Mouse (Mus musculus): ENCODE measurements around the gene Fgfr2.
A peak's percentile ranks its signal among the peaks of the same experiment; 100 is the strongest.

The Fgfr2 gene

GRCm38 (mm10) chr7:130900233-130900848, 2222.8 kb downstream of the Fgfr2 start:
- no peak for DNase-seq

DNA sequence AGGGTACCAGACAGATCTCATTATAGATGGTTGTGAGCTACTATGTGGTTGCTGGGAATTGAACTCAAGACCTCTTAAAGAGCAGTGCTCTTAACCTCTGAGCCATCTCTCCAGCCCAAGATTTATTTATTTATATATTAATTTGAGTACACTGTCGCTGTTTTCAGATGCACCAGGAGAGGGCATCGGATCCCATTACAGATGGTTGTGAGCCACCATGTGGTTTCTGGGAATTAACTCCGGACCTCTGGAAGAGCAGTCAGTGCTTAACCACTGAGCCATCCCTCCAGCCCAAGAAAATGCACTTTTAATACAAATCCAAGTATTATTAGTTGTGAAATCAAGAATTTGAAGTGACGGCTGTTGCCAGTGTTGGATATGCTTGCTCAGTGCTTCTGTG, 2224.8 kb downstream of the Fgfr2 start:
- DNase-seq: no peak

DNA sequence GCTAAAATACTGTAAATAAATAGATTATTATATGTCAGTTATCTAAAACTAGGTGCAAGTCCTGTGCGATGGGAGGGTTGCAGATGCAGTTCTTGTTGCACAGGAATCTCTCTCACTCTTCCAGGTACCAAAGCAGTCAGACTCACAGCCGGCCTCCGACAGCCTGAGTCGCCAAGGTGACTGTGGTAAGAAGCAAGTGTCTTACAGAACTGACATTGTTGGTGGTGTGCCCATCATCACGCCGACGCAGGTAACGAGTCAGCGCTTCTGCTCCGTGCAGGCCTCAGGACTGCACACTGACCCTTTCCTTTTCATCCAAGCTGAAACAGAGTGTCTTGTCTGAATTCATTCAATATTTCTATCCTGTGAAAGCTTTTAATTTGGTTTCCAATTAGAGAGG, 2225.9 kb downstream of the Fgfr2 start:
- DNase-seq: no peak

- no peak for DNase-seq
These were observed 2227.1 kb downstream of the Fgfr2 start for GRCm38 (mm10) chr7:130896064-130896463.

GRCm38 (mm10) chr7:130895618-130895945, 2227.6 kb downstream of the Fgfr2 start:
- no peak for DNase-seq

DNA sequence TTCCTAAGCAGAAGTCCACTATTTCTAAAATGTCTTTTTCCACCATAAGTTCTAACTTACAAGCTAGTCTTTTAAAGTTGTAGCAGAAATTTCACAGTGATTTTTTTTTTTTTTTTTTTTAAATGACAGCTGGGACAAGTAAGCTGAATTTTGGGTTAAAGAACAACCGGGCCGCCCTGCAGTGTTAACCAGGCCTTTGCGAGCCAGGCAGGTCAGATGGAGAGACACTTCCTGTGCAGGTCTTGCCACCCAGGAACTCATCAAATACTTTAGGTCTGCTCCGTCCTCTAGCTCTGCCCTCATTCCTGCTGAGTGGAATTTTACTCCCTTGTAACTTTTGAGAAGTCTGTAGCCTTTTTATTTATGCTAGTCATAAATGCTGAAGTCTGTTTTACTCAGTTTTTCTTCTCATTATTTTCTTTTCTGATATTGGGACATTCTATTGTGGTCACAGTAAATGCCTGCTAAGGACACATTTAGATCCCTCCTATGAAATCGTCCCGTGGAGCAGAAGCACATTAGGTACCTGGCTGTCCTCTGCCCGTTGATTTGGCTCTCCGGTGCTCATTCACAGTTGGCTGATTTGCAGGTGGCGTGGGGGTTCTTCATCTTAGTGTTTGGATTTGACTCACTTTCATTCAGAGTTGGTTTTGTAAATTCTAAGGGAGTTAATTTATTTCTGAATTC, 2228.1 kb downstream of the Fgfr2 start:
- DNase-seq: peak; percentile 30

GRCm38 (mm10) chr7:130892973-130893372, 2230.2 kb downstream of the Fgfr2 start:
- no peak for DNase-seq

DNA sequence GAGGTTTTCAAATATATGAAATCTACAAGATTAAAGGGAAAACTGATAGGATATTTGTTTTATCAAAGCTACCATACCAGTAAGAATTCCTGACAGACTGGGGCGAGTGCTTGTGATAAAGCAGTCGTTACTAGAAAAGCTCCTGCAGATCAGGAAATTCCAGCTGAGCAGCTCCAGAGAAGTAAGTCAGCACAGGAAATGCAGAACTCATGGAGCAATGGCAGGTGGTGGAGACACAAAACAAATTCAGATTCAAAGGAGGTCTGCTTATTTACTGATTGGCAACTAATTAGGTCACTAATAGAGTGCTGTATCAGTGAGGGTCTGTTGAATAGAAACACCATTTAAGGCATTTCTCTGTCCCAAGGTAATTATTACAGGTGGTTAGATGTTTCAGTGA, 2232.3 kb downstream of the Fgfr2 start:
- DNase-seq: no peak

- no peak for DNase-seq
These were observed 2235.2 kb downstream of the Fgfr2 start for GRCm38 (mm10) chr7:130887946-130888345.

DNA sequence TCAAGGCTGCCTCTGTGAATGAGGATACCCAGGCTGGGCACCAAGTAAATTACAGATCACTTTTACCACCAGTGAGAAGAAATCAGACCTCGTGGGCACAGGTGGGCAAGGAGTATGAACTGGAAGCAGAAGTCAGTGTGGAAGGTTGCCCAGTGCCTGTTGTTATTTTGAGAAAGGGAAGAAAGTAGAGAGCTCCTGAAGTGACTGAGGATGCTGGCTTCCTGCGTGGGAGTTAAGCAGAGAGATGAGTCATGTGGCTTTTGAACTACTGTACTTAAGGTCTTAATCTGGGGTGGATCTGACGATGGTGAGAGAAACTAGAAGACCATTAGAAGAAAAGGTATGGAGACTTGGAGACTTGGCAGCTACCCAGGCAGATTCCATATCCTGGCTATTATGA, 2236.9 kb downstream of the Fgfr2 start:
- no peak for DNase-seq

DNA sequence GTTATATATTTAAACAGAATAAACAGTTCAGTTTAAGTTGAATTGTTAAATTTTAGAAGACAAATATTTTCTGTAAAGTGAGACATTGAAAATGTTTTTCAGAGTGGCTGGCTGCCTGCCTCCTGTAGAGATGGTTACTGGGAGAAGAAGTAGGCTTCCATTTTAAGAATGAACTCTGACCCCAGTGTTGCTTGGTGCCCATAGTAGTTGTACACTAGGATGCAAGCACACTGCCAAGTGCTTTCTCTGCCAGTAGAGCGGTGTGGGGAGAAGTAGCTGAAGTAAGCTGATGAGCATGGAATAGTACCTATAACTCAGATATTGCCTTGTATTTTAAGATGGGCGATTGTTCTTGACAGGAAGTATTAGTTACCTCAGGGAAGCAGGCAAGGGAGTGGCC, 2239.0 kb downstream of the Fgfr2 start:
- DNase-seq: no peak

- DNase-seq: no peak
These were observed 2255.9 kb downstream of the Fgfr2 start for GRCm38 (mm10) chr7:130867256-130867655.

- DNase-seq: no peak
These were observed 2256.5 kb downstream of the Fgfr2 start for GRCm38 (mm10) chr7:130866640-130867039.

DNA sequence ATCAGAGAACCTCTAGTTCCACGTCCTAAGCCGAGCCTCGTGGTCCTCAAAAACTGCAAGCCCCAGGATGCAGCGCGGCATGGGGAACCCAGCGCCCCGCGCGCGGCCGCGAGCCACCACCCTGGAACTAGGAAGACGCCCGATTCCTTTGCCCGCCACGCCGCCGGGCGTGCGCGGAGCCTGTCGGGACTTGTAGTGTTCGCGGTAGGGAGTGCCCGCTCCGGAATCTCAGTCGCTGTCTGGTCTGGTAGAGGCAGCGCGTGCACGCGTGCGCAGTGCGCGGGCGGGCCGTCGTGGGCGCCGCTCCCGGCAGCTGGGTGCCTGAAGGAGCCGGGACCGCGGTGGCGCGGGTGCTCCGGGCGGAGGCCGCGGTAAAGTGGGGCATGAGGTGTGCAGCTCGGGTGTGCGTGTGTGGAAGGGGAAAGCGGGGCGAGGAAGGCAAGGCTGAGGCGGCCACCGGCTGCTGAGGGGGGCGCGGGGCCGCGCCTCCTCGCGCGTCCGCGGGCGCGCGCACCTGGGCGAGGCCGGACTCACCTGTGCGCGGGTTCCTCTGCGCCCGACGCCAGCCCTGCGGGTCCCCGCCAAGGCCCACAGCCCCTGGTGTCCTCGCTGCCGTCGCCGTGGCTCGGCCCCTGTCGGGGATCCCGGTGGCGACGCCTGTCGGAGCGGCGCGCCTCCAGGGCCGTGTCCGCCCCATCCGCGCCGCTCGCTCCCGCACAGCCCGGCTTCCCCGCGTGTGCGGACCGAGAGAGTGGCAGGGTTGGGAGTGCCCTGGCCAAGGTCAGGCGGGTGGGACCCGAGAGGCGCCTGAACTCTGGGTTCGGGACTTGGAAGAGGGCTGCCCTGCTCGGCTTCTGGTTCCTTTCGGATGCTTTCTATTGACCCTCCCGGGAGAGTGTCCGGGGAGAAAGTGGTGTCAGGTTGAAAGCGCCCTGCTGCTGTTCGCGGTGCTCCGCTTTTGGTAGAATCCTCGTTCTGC, 2257.2 kb downstream of the Fgfr2 start, which contains the start of gene Plekha1:
Gene Plekha1, plus strand, starts transcription at position 144 of the 979 bp plus-strand sequence.
- DNase-seq: peak; percentile 98

GRCm38 (mm10) chr7:130864711-130865110, 2258.4 kb downstream of the Fgfr2 start:
- peak; percentile 49 for DNase-seq

- DNase-seq: no peak
These were observed 2260.6 kb downstream of the Fgfr2 start for GRCm38 (mm10) chr7:130862501-130862900.

DNA sequence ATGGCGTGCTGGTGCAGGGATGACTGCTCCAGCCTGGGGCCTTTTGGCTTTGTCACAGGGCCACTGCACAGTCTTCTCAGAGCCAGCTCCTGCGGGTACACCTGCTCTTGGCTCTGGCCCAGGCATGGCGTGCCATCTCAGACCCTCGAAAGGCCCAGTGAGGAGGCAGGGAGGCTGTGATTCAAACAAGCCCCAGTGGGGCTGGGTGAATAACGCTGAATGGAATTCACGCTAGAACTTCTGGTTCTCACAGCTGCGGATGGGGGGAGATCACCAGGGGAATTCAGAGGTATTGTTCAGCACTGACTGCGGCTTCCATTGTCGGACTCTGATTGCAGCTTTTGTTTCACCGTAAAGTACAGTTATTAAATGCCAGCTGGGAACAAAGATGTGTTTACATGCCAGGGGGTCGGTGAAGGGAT, 2262.4 kb downstream of the Fgfr2 start:
- DNase-seq: no peak

- no peak for DNase-seq
These were observed 2263.2 kb downstream of the Fgfr2 start for GRCm38 (mm10) chr7:130859926-130860325.

- no peak for DNase-seq
These were observed 2265.2 kb downstream of the Fgfr2 start for GRCm38 (mm10) chr7:130857973-130858372.

DNA sequence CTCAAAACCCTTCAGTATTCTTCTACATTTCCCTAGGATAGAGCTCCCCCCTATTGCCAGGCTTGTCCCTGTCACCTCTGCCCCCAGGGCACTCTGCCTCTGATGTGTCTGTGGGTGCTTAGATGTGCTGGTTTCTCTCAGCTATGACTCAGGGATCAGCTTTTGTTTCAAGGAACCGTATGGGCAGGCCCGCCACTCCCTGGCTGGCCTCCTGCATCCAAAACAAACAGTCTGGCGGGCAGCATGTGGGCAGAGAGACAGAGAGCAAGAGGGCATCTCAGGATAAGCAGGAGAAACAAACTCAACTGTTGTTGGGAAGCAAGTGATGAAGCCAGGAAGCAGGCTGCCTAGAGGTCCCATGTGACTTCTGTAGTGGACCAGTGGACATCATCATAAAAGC, 2267.5 kb downstream of the Fgfr2 start:
- DNase-seq: peak; percentile 59

GRCm38 (mm10) chr7:130854684-130855292, 2268.4 kb downstream of the Fgfr2 start:
- DNase-seq: no peak

GRCm38 (mm10) chr7:130847164-130847718, 2275.9 kb downstream of the Fgfr2 start:
- DNase-seq: no peak

Data from cerebellum, adult 11 months (tissue).